Mouse (Mus musculus) heart, postnatal 0 days (tissue): ENCODE measurements around the gene Gdi2. TPM values are rescaled to one million over a fixed set of nuclear protein-coding genes. Genes with fewer than 3 reads are reported as not detected.
"Not testable (repeated sequence)": the region's sequence is repeated elsewhere in the genome, so short reads cannot be mapped to it uniquely, and the experiment has no call there.

Experiments used
- ATAC-seq: fragments of 200-750 bp; cut with Nextera tagmentation; 2 replicates; pipeline ENCODE4 v1.8.0; 2017; ENCODE audit warnings: low read depth, moderate number of reproducible peaks, moderate library complexity; ENCODE audit not compliant: insufficient read depth
- DNase-seq: peaks from one replicate; pipeline ENCODE4 v3.0.0-alpha.2; 2016; ENCODE audit warnings: low spot score
- H3K27ac ChIP-seq: fragments of 300-500 bp; sonication (generic); 2 replicates; pipeline ENCODE4 v1.5.1; 2014; ENCODE audit warnings: low read depth, mild to moderate bottlenecking
- H3K27me3 ChIP-seq: fragments of 300-500 bp; sonication (generic); 2 replicates; pipeline ENCODE4 v1.6.1; 2014; ENCODE audit warnings: low read length, mixed read lengths; ENCODE audit not compliant: control insufficient read depth, insufficient read depth
- H3K36me3 ChIP-seq: fragments of 300-500 bp; sonication (generic); replicated peaks from 2 replicates; pipeline ENCODE4 v1.6.1; 2014; ENCODE audit warnings: low read length, mixed read lengths; ENCODE audit not compliant: control insufficient read depth, insufficient read depth
- H3K4me1 ChIP-seq: fragments of 300-500 bp; sonication (generic); 2 replicates; pipeline ENCODE4 v1.6.1; 2014; ENCODE audit warnings: antibody characterized with exemption; ENCODE audit not compliant: control insufficient read depth, insufficient read depth
- H3K4me2 ChIP-seq: fragments of 300-500 bp; sonication (generic); 2 replicates; pipeline ENCODE4 v1.6.1; 2014; ENCODE audit warnings: low read depth, mild to moderate bottlenecking, low read length, moderate library complexity
- H3K4me3 ChIP-seq: fragments of 300-500 bp; sonication (generic); 2 replicates; pipeline ENCODE4 v1.5.1; 2014; ENCODE audit warnings: low read depth, low read length
- H3K9ac ChIP-seq: fragments of 300-500 bp; sonication (generic); replicated peaks from 2 replicates; pipeline ENCODE4 v1.6.1; 2014; ENCODE audit warnings: low read depth, low read length, mixed read lengths
- H3K9me3 ChIP-seq: fragments of 300-500 bp; sonication (generic); replicated peaks from 2 replicates; pipeline ENCODE4 v1.6.1; 2016; ENCODE audit warnings: low read length; ENCODE audit not compliant: control insufficient read depth
- CTCF ChIP-seq: IDR thresholded peaks from 2 replicates; pipeline ENCODE4 v1.5.1; 2016; ENCODE audit warnings: antibody characterized with exemption, control low read depth, low read depth
- EP300 ChIP-seq: IDR thresholded peaks from 2 replicates; pipeline ENCODE4 v1.6.1; 2016; ENCODE audit warnings: antibody characterized with exemption, low read depth
- WGBS: fragments of 180-500 bp; shearing (Covaris S2); extraction: QIAGEN DNeasy Blood & Tissue Kit; methylation state at CpG from one replicate; pipeline ENCODE4 v1.1.7; 2014; 5-methylcytosine and 5-hydroxymethylcytosine counted together
- polyA plus RNA-seq: library from polyadenylated mRNA; unstranded; fragments of >200 nt; fragmentation: Nextera tagmentation; extraction: Ambion mirVana; gene quantifications from 2 replicates; pipeline ENCODE4 v1.2.1, GENCODE M21; 2015
- total RNA-seq: library from RNA; depleted of rRNA; stranded (reverse); fragments of >200 nt; gene quantifications from 2 replicates; pipeline ENCODE4 v1.2.3, GENCODE M21; 2014; ENCODE audit warnings: low replicate concordance; rRNA removed

Gene Gdi2
- total RNA-seq (152 and 170 TPM in 2 replicates), polyA plus RNA-seq (268 and 285 TPM in 2 replicates)

DNA sequence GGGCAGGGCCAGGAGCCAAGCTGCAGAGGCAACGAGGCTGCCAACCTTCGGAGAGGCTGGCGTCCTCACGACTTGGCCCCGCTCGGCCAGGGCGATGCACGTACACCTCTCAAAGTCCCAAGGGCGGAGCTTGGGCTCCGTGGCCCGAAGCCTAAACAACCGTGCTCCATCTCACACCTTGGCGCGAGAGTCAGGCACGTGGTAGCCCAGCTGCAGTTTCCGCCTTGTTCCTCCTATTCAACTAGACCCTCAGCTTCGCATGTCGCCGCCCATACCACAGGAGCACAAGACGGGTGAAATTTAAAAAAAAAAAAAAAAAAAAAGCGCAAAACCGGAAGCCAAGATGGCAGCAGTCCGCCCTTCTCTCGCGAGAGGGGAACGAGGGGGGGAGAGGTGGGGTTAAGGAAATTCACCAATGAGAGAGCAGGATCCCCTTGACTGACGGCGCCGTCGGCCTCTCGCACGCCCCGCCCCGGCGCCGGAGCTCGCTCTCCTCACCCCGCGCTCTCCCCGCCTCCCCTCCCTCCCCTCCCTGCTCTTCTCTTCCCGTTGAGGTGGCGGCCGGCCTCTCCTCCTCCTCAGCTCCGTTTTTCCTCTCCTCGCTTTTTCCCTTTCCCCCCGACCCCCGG lies at the start of gene Gdi2:
TSS of gene Gdi2 (plus strand) at position 470 of the 629 bp plus-strand sequence.
- ATAC-seq, result peak; percentile 96
- H3K27me3 ChIP-seq, result no peaks in the 10 kb centered on the region
- peak within 1 kb of the TSS; percentile 96 for H3K9ac ChIP-seq
- H3K36me3 ChIP-seq, result no peaks in the 10 kb centered on the region
- DNase-seq, result peak; percentile 98
- H3K4me3 ChIP-seq, result peak within 1 kb of the TSS; percentile 93
- no peaks in the 10 kb centered on the region for H3K9me3 ChIP-seq
- H3K4me2 ChIP-seq, result peak within 1 kb of the TSS; percentile 71
- TF ChIP-seq EP300, result peak; percentile 97
- no peak for TF ChIP-seq CTCF
- H3K27ac ChIP-seq, result peak within 1 kb of the TSS; percentile 99
- under 1% methylated on average over 42 of the region's 47 CpGs for WGBS
- H3K4me1 ChIP-seq, result peaks cover 22% of the 10 kb centered on the region

DNA sequence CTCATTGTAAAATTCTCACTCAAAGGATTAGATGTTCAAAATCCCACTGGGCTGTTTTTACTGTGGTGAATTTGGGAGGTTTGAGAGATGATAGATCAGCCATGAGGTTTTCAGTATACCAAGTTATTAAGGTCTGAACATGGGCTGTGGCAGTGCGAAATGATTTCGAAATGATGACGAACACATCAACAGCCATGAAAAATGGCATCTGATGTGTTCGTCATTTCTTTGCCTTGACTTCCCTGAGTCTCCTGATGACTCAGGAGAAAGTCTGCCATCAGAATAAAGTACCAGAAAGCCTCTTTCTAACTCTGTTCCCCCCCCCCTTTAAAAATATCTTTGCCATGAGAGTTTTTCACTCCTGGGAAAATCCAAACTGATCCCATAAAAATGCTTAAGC lies 42.3 kb upstream of the Gdi2 start:
- H3K4me3 ChIP-seq, result no peak overlapping the region
- TF ChIP-seq EP300 (no peak), CTCF (no peak)
- WGBS, result 84% methylated on average over 4 of the region's 4 CpGs
- H3K9me3 ChIP-seq, result no peaks in the 10 kb centered on the region
- no peak for DNase-seq
- no peaks in the 10 kb centered on the region for H3K27me3 ChIP-seq
- no peaks in the 10 kb centered on the region for H3K36me3 ChIP-seq
- no peak for ATAC-seq
- H3K9ac ChIP-seq, result no peak overlapping the region
- no peak overlapping the region for H3K4me2 ChIP-seq
- no peaks in the 10 kb centered on the region for H3K4me1 ChIP-seq
- no peak overlapping the region for H3K27ac ChIP-seq

DNA sequence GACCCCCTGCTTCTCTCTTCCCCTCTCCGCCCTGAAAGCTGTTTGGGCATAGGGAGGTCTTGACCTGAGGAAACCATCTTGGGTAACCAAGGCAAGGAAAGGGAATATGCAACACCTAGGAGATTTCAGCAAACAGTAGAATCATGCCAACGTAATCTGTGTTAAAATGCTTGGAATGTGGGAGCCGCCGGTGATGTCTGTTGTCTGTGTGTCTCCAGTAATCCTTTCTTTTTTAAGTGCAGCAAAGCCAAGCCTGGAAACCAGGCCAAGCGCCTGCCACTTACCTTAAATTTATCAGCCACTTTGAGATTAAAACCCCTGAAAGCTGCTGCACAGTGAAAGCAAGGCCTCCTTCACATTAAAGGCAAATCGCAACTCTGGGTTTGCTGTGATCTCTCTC lies 36.8 kb upstream of the Gdi2 start:
- H3K4me2 ChIP-seq, H3K36me3 ChIP-seq, H3K9me3 ChIP-seq, H3K4me1 ChIP-seq, DNase-seq, H3K27me3 ChIP-seq, ATAC-seq, H3K27ac ChIP-seq, H3K4me3 ChIP-seq, H3K9ac ChIP-seq: not testable (repeated sequence)
- whole genome bisulfite sequencing, result 29% methylated on average over 6 of the region's 6 CpGs

DNA sequence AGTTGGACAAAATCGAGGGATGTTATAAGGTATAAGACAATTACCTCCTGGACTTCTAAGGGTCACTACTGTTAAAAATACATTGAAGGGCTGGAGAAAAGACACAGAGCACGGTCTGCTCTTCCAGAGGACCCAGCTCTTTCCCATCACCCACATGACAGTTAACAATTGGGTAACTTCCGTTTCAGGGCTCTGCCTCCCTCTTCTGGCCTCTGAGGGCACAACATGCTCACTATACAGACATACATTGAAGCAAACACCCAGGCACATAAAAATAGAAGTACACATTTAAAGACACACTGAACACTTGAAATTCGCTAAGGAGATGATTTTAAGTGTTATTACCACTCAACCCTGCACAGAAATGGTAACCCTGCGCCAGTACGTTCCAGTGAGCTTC lies 22.5 kb upstream of the Gdi2 start:
- not testable (repeated sequence) for H3K27ac ChIP-seq, H3K4me3 ChIP-seq, DNase-seq, H3K4me2 ChIP-seq, H3K27me3 ChIP-seq, H3K9ac ChIP-seq, H3K4me1 ChIP-seq, ATAC-seq, H3K36me3 ChIP-seq, H3K9me3 ChIP-seq
- peak; percentile 33 for TF ChIP-seq CTCF
- WGBS, result 69% methylated on average over 6 of the region's 6 CpGs

DNA sequence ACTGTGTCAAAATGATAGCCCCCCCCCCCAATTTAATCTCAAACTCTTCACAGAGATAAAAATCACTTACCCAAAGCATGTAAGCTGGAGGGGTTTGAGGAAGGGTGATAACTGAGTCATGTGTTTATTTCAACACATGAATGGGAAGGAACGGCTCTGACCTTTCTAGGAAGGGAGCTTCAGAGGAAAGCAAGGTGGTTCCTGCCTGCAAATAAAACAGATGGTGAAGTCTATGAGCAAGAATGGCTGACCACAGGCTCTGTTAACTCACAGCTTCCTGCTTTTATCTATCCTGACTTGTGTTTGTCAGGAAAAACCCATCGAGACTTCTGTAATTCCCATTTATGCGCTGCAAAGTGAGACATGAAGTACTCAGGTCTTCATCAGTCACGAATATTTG lies 18.5 kb upstream of the Gdi2 start:
- not testable (repeated sequence) for H3K4me3 ChIP-seq, H3K27me3 ChIP-seq, H3K4me2 ChIP-seq, ATAC-seq, DNase-seq, H3K36me3 ChIP-seq, H3K27ac ChIP-seq, H3K4me1 ChIP-seq, H3K9ac ChIP-seq, H3K9me3 ChIP-seq
- WGBS, result 32% methylated on average over 4 of the region's 4 CpGs

DNA sequence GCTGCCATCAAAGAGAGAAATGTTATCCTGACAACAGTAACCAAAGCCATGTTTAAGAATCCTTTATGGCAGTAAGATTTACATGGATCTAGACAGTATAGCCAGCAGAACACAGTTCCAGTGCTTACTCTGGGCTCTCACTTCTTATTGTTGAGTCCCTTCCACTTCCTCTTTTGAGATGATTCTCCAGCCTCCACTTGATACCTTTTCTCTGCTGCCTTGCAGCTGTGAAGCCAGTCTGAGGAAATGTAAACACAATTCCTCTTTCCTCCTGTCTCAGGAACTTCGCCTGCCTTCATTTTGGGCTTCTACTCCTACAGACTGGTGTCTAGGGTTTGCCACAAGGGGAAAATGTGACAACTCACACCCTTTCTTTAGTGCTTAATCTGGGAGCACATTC lies 17.9 kb upstream of the Gdi2 start:
- H3K4me2 ChIP-seq, H3K27me3 ChIP-seq, H3K27ac ChIP-seq, H3K9me3 ChIP-seq, H3K36me3 ChIP-seq, DNase-seq, H3K4me1 ChIP-seq, H3K4me3 ChIP-seq, H3K9ac ChIP-seq, ATAC-seq: not testable (repeated sequence)
- 25% methylated on average over 1 of the region's 1 CpGs for WGBS
